Mouse (Mus musculus): ENCODE measurements at regions not wholly inside any gene's neighbourhood (a gene's known extent, or its start where the extent isn't known, plus 50 kb on each side); places are given as distances from the start of the nearest gene placed in this dataset.

- TF ChIP-seq POLR2A (IDR thresholded peaks at IDR 0.05; ENCODE audit: borderline replicate concordance, extremely low read depth, insufficient read depth, insufficient read length, poor library complexity, severe bottlenecking), result no peak
- TF ChIP-seq CTCF (IDR thresholded peaks at IDR 0.05; ENCODE audit: borderline replicate concordance, extremely low read depth, insufficient read depth, insufficient read length), result no peak
Observed at GRCm38 (mm10) chr8:42886516-42886915, 254.8 kb downstream of the Triml1 start.
